Mouse (Mus musculus) mouse embryonic stem cell (cell line): ENCODE results near the gene Mcm2.

Experiments used
- in situ Hi-C, 2 experiments: fragments of 300-500 bp; cut with MboI; formaldehyde crosslinking; loops; 1 replicate in 1 of 2; 3 replicates in 1 of 2; pipeline ENCODE4 v1.14.3; 2019 to 2020; ENCODE audit warnings: low sequenced_read_pairs in 2 of 2, low pct_unique_long_range_greater_than_20kb in 1 of 2, mixed read lengths in 1 of 2; ENCODE audit not compliant: unreplicated experiment in 1 of 2

The Mcm2 gene

GRCm38 (mm10) chr6:88871546-88871945, 27.0 kb downstream of the Mcm2 start:
- in situ Hi-C loops = no loop called here

- in situ Hi-C loops = no loop called here
Measured at GRCm38 (mm10) chr6:88870594-88870993, 28.0 kb downstream of the Mcm2 start.

GRCm38 (mm10) chr6:88869459-88869858, 29.1 kb downstream of the Mcm2 start:
- in situ Hi-C loops = no loop called here

- in situ Hi-C loops = no loop called here
Measured at GRCm38 (mm10) chr6:88865704-88866103, 32.9 kb downstream of the Mcm2 start.

DNA sequence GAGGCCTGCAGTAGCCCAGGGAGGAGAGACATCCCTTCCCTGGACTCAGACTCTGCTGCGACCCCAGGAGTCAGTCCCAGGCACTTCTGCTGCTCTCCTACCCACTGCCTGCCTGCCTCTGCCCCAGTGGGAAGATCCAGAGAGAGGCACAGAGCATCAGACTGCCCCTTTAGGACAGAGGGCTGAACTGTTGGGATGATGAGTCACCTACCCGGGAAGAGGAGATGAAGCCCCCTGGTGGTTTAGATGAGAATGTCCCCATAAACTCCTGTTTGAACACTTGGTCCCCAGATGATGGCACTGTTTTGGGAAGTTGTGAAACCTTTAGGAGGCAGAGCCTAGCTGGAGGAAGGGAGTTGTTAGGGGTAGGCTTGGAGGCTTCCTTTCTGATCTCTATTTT, 37.7 kb downstream of the Mcm2 start:
- in situ Hi-C loops = no loop called here

DNA sequence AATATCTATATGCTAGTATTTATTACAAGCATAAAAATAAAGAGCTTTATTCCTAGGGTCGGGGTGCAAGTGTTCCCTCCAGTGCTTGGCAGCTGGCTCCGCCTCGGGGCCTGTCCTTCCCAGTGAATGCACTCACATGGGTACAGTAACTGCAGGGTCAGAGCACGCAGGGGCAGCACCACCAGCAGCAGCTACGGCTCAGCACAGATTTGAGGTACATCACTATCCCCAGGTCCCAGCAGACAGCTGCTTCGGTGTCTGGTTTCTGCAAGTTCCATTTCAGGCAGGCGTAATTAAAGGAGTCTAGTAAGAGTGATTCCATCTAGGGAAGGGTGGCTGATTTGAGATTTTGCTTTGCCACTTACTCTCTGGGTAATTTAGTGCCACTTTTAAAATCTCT, 40.2 kb downstream of the Mcm2 start:
- in situ Hi-C loops = loop anchor here (5.0 kb wide), 1 partner anchor 306 kb away; no protein-coding TSS in a partner anchor

DNA sequence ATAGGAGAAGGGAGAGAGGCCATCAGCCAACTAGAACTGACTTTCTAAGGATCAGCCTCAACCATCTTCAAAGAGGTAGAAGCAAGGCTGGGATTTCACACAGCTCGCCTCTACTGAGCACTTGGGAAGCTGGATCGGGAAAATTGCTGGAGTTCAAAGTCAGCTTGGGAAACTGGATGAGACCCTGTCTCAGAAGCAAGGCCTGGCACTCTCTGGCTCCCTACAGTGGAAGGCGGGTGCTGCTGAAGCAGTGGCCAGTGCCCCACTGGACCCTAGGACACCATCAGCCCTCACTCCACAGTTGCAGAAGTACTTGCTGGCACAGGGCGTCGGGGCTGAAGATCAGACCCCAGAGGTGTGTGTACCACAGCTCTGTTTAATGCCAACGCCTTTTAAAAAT, 40.8 kb downstream of the Mcm2 start:
- in situ Hi-C loops = loop anchor here (5.0 kb wide), 1 partner anchor 306 kb away; no protein-coding TSS in a partner anchor

DNA sequence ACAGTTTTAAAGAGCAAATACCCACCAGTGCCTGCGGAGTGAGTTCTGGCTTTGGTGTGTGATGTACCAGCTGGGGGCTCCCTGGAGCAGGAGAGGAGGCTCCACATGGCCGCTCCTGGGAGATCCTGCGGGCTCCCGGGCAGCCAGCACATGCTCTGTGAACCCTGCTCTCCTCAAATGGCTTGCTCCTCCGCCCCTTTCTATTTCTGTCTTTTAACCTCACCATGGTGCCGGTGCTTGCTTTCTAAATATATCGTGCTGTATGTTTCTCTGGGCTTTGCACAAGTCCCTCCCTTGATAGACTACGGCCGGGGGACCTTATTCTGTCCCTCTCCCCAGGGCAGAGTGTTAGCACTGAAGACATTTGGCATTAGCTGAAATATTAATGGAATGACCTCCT, 41.3 kb downstream of the Mcm2 start:
- in situ Hi-C loops = loop anchor here (5.0 kb wide), 1 partner anchor 305 kb away; no protein-coding TSS in a partner anchor

- in situ Hi-C loops = loop anchor here (5.0 kb wide), 1 partner anchor 303 kb away; no protein-coding TSS in a partner anchor
Measured at GRCm38 (mm10) chr6:88855636-88856035, 42.9 kb downstream of the Mcm2 start.

DNA sequence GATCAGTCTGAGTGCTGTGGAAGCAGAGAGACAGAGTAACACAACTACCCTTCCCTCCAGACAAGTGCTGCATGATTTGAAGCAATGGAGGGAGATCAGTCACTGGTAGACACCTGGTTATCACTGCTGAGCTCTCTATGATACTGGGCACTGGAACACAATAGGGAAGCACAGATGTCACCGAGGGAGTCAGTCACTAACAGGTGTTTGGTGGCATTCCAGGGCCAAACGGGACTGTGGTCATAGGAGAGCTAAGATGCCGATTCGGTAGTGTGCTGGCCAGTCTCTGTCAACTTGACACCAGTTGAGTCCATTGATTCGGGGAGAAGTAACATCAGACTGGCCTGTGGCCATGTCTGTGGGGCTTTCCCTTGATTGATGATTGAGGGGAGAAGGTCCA, 44.1 kb downstream of the Mcm2 start:
- in situ Hi-C loops = no loop called here

DNA sequence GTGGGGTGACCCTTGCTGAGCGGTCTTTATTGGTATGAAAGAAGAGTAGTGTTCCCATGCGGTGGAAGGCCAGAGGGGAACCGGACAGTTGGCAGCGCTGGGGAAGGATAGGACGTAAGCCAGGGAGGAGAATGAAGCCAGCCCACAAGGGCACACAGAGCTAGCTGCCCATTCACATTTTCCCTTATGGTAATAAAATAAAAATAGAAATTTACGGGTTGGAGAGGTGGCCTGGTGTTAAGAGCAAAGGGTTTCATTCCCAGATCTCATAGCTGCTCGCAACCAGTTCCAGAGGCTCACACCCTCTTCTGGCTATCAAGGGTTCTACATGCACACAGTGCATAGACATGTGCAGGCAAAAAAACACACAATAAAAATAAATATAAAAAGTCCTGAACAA, 48.5 kb downstream of the Mcm2 start:
- in situ Hi-C loops = no loop called here

GRCm38 (mm10) chr6:88849270-88849669, 49.3 kb downstream of the Mcm2 start:
- in situ Hi-C loops = no loop called here

DNA sequence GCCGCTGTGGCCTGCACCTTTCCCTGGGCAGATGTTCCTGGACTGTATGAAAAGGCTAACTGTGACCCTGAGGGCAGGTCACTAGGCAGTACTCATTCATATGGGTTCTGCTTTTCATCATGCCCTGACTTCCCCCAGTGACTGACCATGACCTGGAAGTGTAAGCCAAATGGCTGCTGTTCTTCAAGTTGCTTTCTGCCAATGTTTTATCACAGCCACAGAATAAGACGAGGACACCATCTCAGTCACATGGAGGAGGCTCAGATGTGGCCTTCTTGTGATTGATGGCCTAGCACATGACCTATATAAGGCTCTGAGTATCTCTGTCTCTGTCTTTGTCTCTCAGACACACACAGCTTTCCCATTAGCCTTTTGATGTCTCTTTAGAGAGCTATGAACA, 51.0 kb downstream of the Mcm2 start:
- in situ Hi-C loops = no loop called here

DNA sequence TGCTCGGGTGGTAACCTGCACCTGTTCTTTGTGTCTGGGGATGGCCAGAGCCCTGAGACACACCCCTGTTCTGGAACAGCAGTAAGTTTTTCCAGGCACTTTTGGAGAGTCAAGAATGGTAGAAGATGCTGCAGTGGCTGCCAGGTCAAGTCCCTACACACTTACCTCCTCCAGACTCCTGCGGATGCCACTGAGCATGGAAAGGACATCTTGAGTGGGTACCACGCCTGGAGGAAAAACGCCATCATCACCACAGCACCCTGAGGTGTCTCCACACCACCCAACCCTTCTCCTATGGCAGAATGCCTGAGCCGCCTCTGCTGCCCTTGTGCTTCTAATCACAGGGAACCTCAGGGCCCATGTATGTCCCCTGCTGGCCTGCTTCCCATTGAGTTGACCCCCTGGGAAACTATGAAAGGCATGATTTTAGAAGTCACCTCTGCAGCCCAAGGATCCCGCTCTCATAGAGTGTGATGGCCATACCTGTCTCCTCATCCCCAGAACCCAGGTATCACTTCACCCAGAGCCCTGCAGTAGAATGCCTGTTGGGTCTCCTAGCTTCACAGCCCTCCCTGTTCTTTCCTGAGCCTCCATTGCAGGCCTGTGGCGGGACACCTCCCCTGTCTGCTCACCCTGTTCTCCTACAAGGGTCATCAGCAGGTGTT, 53.5 kb downstream of the Mcm2 start:
- in situ Hi-C loops = no loop called here

- in situ Hi-C loops = no loop called here
Measured at GRCm38 (mm10) chr6:88843781-88844725, 54.5 kb downstream of the Mcm2 start.

GRCm38 (mm10) chr6:88843241-88843640, 55.3 kb downstream of the Mcm2 start:
- in situ Hi-C loops = no loop called here

GRCm38 (mm10) chr6:88842731-88843151, 55.8 kb downstream of the Mcm2 start:
- in situ Hi-C loops = no loop called here

DNA sequence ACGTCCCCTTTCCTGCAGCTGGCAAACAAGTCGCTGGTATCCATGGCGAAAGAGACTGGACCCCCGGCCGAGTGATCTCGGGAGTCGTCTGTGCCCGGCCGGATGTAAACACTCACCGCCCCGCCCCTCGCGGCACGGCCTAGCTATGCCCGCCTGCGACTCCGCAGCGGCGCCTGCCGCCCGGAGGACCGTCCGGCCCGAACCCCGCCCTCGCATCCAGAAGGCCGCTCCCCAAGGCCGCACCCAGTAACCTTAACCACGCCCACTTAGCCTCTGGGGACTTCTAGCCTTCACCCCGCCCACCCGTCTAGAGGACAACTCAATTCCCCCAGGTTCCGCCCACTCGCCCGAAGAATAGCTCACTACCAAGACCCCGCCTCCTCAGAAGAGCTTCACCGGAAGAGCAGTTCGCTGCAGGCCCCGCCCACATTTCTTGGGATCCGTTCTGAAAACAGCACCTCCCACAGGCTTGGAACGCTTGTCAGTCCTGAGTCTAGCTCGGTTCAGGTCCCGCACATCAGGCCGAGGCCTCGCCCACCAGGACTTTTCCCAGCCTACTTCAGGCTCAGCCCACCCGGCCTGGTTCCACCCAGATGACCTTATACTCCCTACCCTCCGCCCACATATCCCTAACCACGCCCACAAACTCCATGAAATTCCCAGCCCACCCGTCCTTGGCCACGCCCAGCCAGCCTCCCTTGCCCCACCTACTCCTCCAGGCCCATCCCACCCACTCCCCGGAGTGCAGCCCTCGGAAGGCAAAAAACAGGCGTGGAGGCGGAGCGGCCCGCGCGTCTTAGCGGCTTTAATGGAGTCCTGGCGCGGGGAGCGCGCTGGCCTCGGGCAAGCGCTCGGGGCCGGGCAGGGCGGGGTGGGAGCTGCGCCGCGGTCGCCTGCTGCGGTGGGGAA, 56.5 kb downstream of the Mcm2 start, which contains the start of gene Abtb1:
Abtb1 (minus strand) TSS at position 204 of the 909 bp plus-strand sequence.
- in situ Hi-C loops = no loop called here

GRCm38 (mm10) chr6:88841514-88841780, 57.1 kb downstream of the Mcm2 start:
- in situ Hi-C loops = no loop called here
